Mouse (Mus musculus) cortical plate, adult 2 months (tissue): ENCODE data around the gene Capn8.

Source experiments
- CTCF ChIP-seq: fragments of 200-500 bp; IDR thresholded peaks from 2 replicates; pipeline ENCODE4 v1.5.1; 2011; ENCODE audit warnings: mild to moderate bottlenecking, control low read depth, low read length; ENCODE audit not compliant: insufficient read depth; ENCODE audit errors: extremely low read depth
- POLR2A ChIP-seq: fragments of 200-500 bp; IDR thresholded peaks from 2 replicates; pipeline ENCODE4 v1.6.1; 2011; ENCODE audit warnings: mild to moderate bottlenecking, low read length, control low read depth; ENCODE audit not compliant: insufficient read depth; ENCODE audit errors: extremely low read depth

- no peak for TF ChIP-seq CTCF
- TF ChIP-seq POLR2A: no peak
Measured at GRCm38 (mm10) chr1:182522961-182523360, 41.8 kb upstream of the Capn8 start.
